Mouse (Mus musculus): ENCODE measurements around the gene Hdac8. TPM values are rescaled to one million over a fixed set of nuclear protein-coding genes. Genes with fewer than 3 reads are reported as not detected.

The Hdac8 gene
- total and polyA plus RNA-seq, 2 experiments from 2014 or later = 8.4 to 12.7 TPM

DNA sequence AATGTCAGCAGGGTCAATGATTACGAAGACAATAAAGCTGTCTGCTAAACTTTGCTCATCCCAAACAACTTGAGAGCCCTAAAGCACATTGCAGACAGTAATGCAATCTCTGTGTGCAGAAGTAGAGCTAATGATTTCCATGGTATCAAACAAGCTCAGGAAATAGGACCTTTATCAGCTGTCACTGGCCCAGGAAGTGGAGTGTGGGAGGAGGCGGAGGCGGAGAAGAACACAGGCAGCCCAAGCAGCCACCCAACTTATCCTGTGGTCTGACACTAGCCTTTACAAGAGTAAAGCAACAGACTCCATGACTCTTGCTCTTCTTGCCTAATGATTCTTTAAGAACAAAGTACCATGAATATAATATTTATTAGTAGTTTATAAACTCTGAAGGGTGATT lies 26.7 kb downstream of the Hdac8 start:
- H3K9ac ChIP-seq = no peak overlapping the region
- H3K9me3 ChIP-seq (ENCODE audit: low read length) = no peaks in the 10 kb centered on the region
- no peak overlapping the region for H3K4me3 ChIP-seq (ENCODE audit: low read depth, low read length)
- H3K27me3 ChIP-seq (ENCODE audit: insufficient read depth, low read length) = no peaks in the 10 kb centered on the region
- no peaks in the 10 kb centered on the region for H3K4me1 ChIP-seq (ENCODE audit: insufficient read depth)
- H3K4me2 ChIP-seq (ENCODE audit: low read depth) = no peak overlapping the region
- DNase-seq = no peak
- H3K27ac ChIP-seq (ENCODE audit: low read depth, low read length) = no peak overlapping the region
- 90% methylated on average over 3 of the region's 3 CpGs for WGBS
- TF ChIP-seq CTCF (IDR thresholded peaks at IDR 0.05; ENCODE audit: low read depth) = no peak
- no peaks in the 10 kb centered on the region for H3K36me3 ChIP-seq (ENCODE audit: insufficient read depth)
- ATAC-seq = no peak

DNA sequence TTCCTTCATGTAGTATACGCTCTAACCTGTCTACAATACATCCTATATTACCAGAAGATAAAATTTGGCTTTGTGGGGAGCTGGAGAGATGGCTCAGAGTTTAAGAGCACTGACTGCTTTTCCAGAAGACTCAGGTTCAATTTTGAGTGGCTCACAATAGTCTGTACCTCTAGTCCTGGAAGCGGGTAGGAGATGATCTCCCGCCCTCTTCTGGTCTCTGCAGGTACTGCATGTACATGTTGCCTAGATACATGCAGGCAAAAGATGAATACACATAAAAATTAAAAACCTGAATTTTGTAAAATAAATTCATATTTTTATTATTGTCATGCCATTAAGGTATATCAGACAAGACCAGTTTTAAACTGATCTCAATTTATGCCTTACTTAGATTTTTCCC lies 28.4 kb downstream of the Hdac8 start:
- 35% methylated on average over 3 of the region's 3 CpGs for WGBS
- H3K27ac ChIP-seq (ENCODE audit: low read depth, low read length) = no peak overlapping the region
- H3K36me3 ChIP-seq (ENCODE audit: insufficient read depth) = no peaks in the 10 kb centered on the region
- no peaks in the 10 kb centered on the region for H3K9me3 ChIP-seq (ENCODE audit: low read length)
- ATAC-seq = peak; percentile 81
- H3K4me1 ChIP-seq (ENCODE audit: insufficient read depth) = no peaks in the 10 kb centered on the region
- H3K4me2 ChIP-seq (ENCODE audit: low read depth) = no peak overlapping the region
- DNase-seq = peak; percentile 77
- no peak overlapping the region for H3K9ac ChIP-seq
- no peak overlapping the region for H3K4me3 ChIP-seq (ENCODE audit: low read depth, low read length)
- H3K27me3 ChIP-seq (ENCODE audit: insufficient read depth, low read length) = no peaks in the 10 kb centered on the region
- TF ChIP-seq CTCF (IDR thresholded peaks at IDR 0.05; ENCODE audit: low read depth) = peak; percentile 74

DNA sequence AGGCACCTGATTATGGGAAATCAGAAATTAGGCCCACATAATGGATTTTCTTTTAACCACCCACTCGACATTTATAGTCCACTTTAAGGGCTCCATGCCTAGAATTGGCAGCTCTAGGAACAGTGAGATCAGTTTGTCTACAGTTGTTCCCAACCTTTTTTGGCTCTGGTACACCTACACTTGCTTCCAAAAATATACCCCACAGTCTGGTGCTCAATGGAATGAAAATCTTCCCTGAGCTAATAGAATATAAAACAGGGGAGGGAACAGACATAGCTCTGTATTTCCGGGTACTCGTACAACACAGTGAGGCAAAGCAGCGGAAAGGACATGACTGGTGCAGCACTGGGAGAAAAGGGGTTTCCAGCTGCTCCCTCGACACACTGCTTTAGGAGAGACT lies 29.6 kb downstream of the Hdac8 start:
- H3K36me3 ChIP-seq (ENCODE audit: insufficient read depth) = no peaks in the 10 kb centered on the region
- DNase-seq = peak; percentile 8
- no peak overlapping the region for H3K4me2 ChIP-seq (ENCODE audit: low read depth)
- H3K9ac ChIP-seq = no peak overlapping the region
- no peak overlapping the region for H3K27ac ChIP-seq (ENCODE audit: low read depth, low read length)
- H3K27me3 ChIP-seq (ENCODE audit: insufficient read depth, low read length) = no peaks in the 10 kb centered on the region
- no peaks in the 10 kb centered on the region for H3K4me1 ChIP-seq (ENCODE audit: insufficient read depth)
- TF ChIP-seq CTCF (IDR thresholded peaks at IDR 0.05; ENCODE audit: low read depth) = no peak
- 0 out of 2 replicates have a peak, but pooled peaks have one; percentile 6 for ATAC-seq
- H3K4me3 ChIP-seq (ENCODE audit: low read depth, low read length) = no peak overlapping the region
- H3K9me3 ChIP-seq (ENCODE audit: low read length) = no peaks in the 10 kb centered on the region
- WGBS = 56% methylated on average over 5 of the region's 5 CpGs

DNA sequence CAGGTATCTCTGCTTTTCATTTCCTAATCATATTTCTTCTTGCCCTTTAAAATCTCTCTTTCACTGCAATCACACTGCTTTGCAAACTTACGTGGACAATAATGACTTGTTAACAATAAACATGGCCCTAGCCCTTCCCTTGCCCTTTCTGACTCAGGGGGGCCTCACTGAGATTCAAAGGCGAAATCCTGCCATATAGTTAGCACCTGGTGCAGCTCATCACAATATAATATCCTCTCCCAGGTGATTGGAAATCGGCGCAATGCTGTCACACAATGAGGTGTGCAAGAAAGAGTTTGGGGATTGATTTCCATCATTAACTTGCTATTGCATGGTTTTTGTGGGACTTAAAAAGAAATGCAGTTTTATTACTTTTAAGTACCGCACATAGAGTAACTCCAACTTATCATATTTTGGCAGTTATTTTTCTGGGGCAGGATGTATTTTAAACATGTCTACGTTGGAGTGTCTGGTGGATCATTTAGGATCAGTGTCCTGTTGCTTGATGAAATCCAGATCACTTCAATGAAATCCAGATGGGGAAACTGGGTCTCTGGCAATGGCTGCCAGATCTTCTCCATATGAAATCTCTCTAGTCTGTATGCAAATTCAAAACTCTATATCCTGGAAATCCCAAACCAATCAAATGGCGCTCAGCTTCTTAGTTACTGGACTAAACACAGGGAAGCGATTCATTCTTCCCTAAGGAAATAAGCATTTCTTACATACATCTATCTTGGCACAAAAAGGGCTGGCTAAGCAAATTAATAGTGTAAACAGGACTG lies 86.6 kb downstream of the Hdac8 start:
- no peaks in the 10 kb centered on the region for H3K4me1 ChIP-seq (ENCODE audit: insufficient read depth)
- H3K27me3 ChIP-seq (ENCODE audit: insufficient read depth, low read length) = no peaks in the 10 kb centered on the region
- H3K36me3 ChIP-seq (ENCODE audit: insufficient read depth) = no peaks in the 10 kb centered on the region
- no peak overlapping the region for H3K27ac ChIP-seq (ENCODE audit: low read depth, low read length)
- ATAC-seq (no peak), DNase-seq (no peak)
- no peaks in the 10 kb centered on the region for H3K9me3 ChIP-seq (ENCODE audit: low read length)
- WGBS = 76% methylated on average over 8 of the region's 8 CpGs
- no peak for TF ChIP-seq CTCF (IDR thresholded peaks at IDR 0.05; ENCODE audit: low read depth)
- H3K4me3 ChIP-seq (ENCODE audit: low read depth, low read length) = no peak overlapping the region
- no peak overlapping the region for H3K4me2 ChIP-seq (ENCODE audit: low read depth)
- H3K9ac ChIP-seq = no peak overlapping the region

DNA sequence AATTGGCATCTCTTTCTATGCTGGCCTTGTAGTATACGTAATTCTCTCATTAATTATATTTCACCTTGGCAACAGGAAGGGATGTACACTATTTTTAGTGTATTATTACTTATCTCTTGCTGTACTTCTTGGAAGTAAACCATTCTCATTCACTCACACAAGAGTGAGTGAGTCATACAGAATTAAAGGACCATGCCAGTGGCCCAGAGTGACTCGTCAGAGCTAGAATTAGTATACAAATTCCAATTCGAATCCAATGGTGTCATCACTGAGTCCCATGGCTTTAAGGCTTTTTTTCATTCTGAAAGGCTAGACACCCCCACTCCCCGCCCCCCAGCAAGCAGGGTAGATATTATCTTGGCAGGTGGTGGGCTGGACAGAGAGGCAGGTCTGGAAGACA lies 88.2 kb downstream of the Hdac8 start:
- 66% methylated on average over 4 of the region's 4 CpGs for WGBS
- no peaks in the 10 kb centered on the region for H3K4me1 ChIP-seq (ENCODE audit: insufficient read depth)
- no peak for TF ChIP-seq CTCF (IDR thresholded peaks at IDR 0.05; ENCODE audit: low read depth)
- ATAC-seq (no peak), DNase-seq (no peak)
- no peaks in the 10 kb centered on the region for H3K9me3 ChIP-seq (ENCODE audit: low read length)
- no peak overlapping the region for H3K27ac ChIP-seq (ENCODE audit: low read depth, low read length)
- no peaks in the 10 kb centered on the region for H3K36me3 ChIP-seq (ENCODE audit: insufficient read depth)
- no peak overlapping the region for H3K4me2 ChIP-seq (ENCODE audit: low read depth)
- H3K27me3 ChIP-seq (ENCODE audit: insufficient read depth, low read length) = no peaks in the 10 kb centered on the region
- H3K4me3 ChIP-seq (ENCODE audit: low read depth, low read length) = no peak overlapping the region
- no peak overlapping the region for H3K9ac ChIP-seq

DNA sequence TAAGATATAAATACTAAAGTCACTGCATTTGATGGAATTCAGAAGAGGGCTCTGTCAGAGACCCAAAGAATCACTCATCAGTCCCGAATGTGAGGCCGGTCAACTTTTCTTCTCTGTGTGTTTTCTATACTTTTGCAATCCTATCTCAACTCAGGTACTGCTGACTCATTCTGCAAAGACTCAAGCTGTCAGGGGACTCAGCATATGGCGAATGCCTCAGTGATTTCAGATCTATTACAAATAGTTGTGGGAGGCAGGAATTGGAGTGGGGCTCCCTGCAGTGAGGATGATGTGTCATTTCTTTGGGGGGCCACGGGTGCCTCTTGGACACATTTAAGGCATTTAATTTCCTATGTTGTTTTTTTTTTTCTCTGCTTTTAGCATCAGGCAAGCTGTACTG lies 88.8 kb downstream of the Hdac8 start:
- Histone ChIP-seq H3K36me3 (ENCODE audit: insufficient read depth) (no peaks in the 10 kb centered on the region), H3K9ac (no peak overlapping the region), H3K4me2 (ENCODE audit: low read depth) (no peak overlapping the region), H3K4me1 (ENCODE audit: insufficient read depth) (no peaks in the 10 kb centered on the region), H3K27ac (ENCODE audit: low read depth, low read length) (no peak overlapping the region), H3K9me3 (ENCODE audit: low read length) (no peaks in the 10 kb centered on the region), H3K27me3 (ENCODE audit: insufficient read depth, low read length) (no peaks in the 10 kb centered on the region), H3K4me3 (ENCODE audit: low read depth, low read length) (no peak overlapping the region)
- ATAC-seq (no peak), DNase-seq (no peak)
- no peak for TF ChIP-seq CTCF (IDR thresholded peaks at IDR 0.05; ENCODE audit: low read depth)
- 70% methylated on average over 4 of the region's 4 CpGs for WGBS

DNA sequence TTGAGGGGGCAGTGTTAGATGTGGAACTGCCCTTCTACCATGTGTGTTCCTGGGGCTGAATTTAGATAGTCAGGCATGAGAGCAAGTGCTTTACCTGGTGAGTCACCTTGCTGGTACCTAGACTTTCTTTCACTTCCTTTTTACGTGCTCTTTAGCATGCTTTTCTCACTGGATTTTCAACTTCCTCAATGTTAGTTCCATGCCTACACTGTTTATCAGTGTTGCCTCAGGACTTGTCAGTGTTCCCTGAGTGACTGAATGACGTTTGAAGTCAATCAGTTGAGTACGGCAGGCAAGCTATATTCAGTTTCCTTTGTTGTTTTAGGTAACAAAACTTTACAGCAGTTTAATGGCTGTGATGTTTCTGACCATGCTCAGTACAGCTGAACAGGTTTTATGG lies 120.4 kb downstream of the Hdac8 start:
- Histone ChIP-seq H3K4me3 (ENCODE audit: low read depth, low read length) (no peak overlapping the region), H3K9ac (no peak overlapping the region), H3K27ac (ENCODE audit: low read depth, low read length) (no peak overlapping the region), H3K9me3 (ENCODE audit: low read length) (no peaks in the 10 kb centered on the region), H3K27me3 (ENCODE audit: insufficient read depth, low read length) (no peaks in the 10 kb centered on the region), H3K36me3 (ENCODE audit: insufficient read depth) (no peaks in the 10 kb centered on the region), H3K4me2 (ENCODE audit: low read depth) (no peak overlapping the region), H3K4me1 (ENCODE audit: insufficient read depth) (no peaks in the 10 kb centered on the region)
- no peak for TF ChIP-seq CTCF (IDR thresholded peaks at IDR 0.05; ENCODE audit: low read depth)
- ATAC-seq = no peak
- no peak for DNase-seq
- WGBS = 79% methylated on average over 3 of the region's 3 CpGs

All from forebrain, postnatal 0 days (tissue).